Mouse (Mus musculus) heart, postnatal 0 days (tissue): Measurements from ENCODE around the gene D5Ertd579e.

ENCODE experiments used
- CTCF ChIP-seq: IDR thresholded peaks from 2 replicates; pipeline ENCODE4 v1.5.1; 2016; ENCODE audit warnings: antibody characterized with exemption, control low read depth, low read depth
- EP300 ChIP-seq: IDR thresholded peaks from 2 replicates; pipeline ENCODE4 v1.6.1; 2016; ENCODE audit warnings: antibody characterized with exemption, low read depth

DNA sequence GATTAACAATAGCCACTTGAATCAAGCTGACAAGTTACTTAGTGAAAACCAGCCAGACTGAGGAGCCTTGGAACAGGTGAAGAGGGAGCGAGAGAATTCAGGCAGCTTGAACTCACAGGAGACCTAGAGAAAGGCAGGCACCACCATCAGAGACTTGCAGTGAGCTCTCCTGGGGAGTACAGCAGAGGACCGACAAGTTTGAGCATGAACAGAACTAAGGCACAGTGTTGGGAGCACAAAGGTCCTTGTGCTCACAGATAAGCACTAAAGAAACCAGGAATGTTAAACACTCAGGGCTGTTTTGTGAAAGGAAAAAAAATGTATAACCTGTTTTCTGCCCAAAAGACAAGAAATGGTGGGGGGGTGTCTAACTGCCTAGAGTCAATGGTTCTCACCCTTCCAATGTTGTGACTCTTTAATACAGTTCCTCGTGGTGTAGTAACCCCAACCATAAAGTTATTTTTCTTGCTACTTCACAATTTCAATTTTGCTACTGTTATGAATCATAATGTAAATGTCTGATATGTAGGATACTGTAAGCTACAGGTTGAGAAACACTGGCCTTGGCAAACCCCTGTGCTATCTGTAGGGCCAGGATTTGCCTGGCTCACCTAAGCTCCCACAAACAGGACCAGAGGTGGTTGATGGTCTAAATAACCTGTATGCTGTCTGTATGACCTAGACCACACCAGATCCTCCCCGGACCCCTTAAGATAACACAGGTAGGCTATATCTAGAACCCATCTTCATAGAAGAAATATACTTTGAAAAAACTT is 21.0 kb downstream of the D5Ertd579e start:
- TF ChIP-seq EP300, result no peak
- TF ChIP-seq CTCF, result no peak
